ENCODE assay signal across 12 mouse cellular contexts in genomic region chr2:49837454-49838059, GRCm38 (mm10). TPM values are rescaled to one million over a fixed set of nuclear protein-coding genes. Genes with fewer than 3 reads are reported as not detected.
DNase-seq lines count a peak whose midpoint lies in the region; ATAC-seq lines count a peak whose summit lies in the region.
"Had no signal": no experiment of that assay in that cellular context is flagged by ENCODE, and none has a peak within 500 bp of the region (broad histone marks: within the 10 kb centered on the region; RNA-seq: fewer than 3 reads in every experiment).

No protein-coding gene starts in this region.

- WGBS in limb, embryonic 10.5 days: 75% methylated on average over 12 of the region's 12 CpGs

- H3K4me1 ChIP-seq in limb, embryonic 10.5 days: peaks cover 22% of the 10 kb centered on the region
- H3K4me1 ChIP-seq: stomach, embryonic 15.5 days had no signal

- DNase-seq in frontal cortex, postnatal 10 days (ENCODE audit: low spot score in 2 of 2): no peak
- peak; percentile 35 to 38 for DNase-seq in right cerebral cortex, postnatal 10 days (ENCODE audit: low spot score in 2 of 2)
- no peak for DNase-seq in right cerebral cortex, postnatal 14 days
- DNase-seq in limb, embryonic 10.5 days (ENCODE audit: low spot score): no peak
- peak; percentile 36 for DNase-seq in thymus, postnatal 25 days
- no peak for DNase-seq in T-cell, adult 2 months (ENCODE audit: low spot score)
- no peak for DNase-seq in gastrocnemius, postnatal 4 days (ENCODE audit: low spot score in 2 of 2)
- DNase-seq: heart, postnatal 4 days had no signal

- H3K27ac ChIP-seq in limb, embryonic 10.5 days: peak overlapping the region; percentile 19; the same call in 1 of the 2 replicates
- H3K27ac ChIP-seq: stomach, embryonic 15.5 days had no signal

- no peak overlapping the region for H3K4me3 ChIP-seq in limb, embryonic 10.5 days
- H3K4me3 ChIP-seq: erythroblast, embryonic 14.5 days; stomach, embryonic 15.5 days had no signal

- H3K27me3 ChIP-seq in limb, embryonic 10.5 days (ENCODE audit: low read depth, poor library complexity, severe bottlenecking): no peaks in the 10 kb centered on the region
- H3K27me3 ChIP-seq: stomach, embryonic 15.5 days had no signal

- H3K36me3 ChIP-seq in limb, embryonic 10.5 days: no peaks in the 10 kb centered on the region
- H3K36me3 ChIP-seq: G1E; stomach, embryonic 15.5 days had no signal

- H3K9me3 ChIP-seq in limb, embryonic 10.5 days (replicated peaks): no peaks in the 10 kb centered on the region
- H3K9me3 ChIP-seq: stomach, embryonic 15.5 days had no signal

- peak; percentile 49 for ATAC-seq in frontal cortex, adult (ENCODE audit: low TSS enrichment)

RNA-seq across cellular contexts. Expression of gene Lypd6b, which starts 50.1 kb away (rescaled TPM):
- polyA plus RNA-seq in limb, embryonic 10.5 days (2016; fragmentation: Nextera tagmentation; extraction: Ambion mirVana): 3.8 and 3.9 TPM in 2 replicates
- not detected for total RNA-seq in gastrocnemius, postnatal 4 days (2021)
- polyA plus RNA-seq: erythroblast, embryonic 14.5 days; G1E had no signal

Comparison
In these comparisons a context has a peak if more than half of its experiments do, and no peak if none do; other contexts are left out.
1. DNase-seq: peak in right cerebral cortex, postnatal 10 days (2 of 2) and thymus, postnatal 25 days (single experiment); none in frontal cortex, postnatal 10 days (0 of 2), right cerebral cortex, postnatal 14 days (single experiment), limb, embryonic 10.5 days (single experiment), T-cell, adult 2 months (single experiment) and gastrocnemius, postnatal 4 days (0 of 2).